Mouse (Mus musculus): ENCODE results near the gene Med31.
"Not testable (repeated sequence)": the region's sequence is repeated elsewhere in the genome, so short reads cannot be mapped to it uniquely, and the experiment has no call there.

Med31 gene

DNA sequence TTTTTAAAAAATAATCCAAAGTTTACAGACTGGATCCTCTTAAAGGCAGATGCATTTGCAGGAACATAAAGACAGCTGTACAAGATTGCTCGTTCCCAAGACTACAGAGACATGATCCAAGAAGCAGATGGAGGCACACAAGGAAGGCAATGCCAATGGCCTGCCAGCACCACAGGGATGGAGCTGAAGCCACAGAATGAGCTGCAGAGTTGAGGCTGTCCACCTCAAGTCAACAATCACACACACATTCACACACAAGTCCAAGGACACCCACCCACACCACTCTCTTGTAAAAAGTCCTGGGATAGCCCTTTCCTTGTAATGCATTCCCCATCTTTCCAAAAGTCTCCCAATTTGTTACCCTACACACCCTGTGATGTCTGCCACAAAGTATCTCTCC, 12.0 kb downstream of the Med31 start:
- DNase-seq (ENCODE audit: low read depth) = no peak

DNA sequence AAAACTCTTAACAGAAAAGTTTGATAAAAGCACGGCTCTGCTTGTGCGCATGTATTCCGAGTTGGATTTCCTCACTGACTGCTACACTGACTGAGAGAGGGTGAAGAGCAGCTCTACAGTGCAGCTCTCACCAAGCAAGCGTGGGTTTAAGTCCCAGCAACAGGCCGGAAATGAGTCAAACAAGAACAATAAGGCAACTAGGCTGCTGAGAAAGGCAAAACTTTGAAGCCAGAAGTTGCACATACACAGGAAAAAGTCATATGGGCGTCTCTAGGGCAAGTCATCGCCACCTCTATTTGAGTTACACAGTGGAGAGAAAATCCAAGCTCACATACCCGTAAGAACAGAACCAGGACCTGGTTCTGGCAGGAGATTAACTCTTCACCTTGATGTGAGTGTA, 18.9 kb downstream of the Med31 start:
- peak; percentile 73 for DNase-seq (ENCODE audit: low read depth)

DNA sequence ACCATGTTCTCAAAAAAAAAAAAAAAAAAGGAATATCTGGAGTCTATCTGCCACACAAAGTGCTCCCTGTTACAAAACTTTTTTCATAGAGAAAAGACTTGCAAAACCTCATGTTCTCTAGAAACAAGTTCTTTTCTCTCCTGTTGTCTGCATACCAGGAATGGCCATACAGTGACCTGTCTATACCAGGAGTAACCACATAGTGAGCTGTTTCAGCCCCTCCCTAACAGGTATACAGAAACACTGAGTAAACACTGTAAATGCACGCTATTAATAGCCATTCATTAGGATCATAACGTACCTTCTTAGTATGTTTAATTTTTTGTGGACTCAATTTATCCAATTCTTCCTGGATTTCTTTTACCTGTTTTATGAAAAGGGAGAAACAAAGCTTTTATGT, 21.1 kb downstream of the Med31 start:
- no peak for DNase-seq (ENCODE audit: low read depth)

DNA sequence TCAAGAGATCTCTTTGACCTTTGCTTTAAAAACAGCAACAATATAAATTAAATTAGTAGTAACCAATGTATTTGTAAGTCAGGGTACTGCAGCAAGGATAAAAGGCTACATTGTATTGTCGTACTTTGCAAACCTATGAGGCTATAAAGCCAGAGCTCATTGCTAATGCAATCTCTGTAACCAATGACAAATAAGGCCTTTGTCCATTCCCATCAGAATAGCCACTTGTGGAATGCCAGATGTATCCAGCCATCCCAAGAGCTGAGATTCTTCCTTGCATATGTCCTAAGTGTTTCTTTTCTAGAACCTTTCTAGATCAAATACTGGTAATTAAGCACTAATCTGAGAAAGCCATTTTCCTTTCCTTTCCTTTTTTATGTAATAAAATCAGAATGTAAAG, 24.5 kb downstream of the Med31 start:
- DNase-seq (ENCODE audit: low read depth) = no peak

DNA sequence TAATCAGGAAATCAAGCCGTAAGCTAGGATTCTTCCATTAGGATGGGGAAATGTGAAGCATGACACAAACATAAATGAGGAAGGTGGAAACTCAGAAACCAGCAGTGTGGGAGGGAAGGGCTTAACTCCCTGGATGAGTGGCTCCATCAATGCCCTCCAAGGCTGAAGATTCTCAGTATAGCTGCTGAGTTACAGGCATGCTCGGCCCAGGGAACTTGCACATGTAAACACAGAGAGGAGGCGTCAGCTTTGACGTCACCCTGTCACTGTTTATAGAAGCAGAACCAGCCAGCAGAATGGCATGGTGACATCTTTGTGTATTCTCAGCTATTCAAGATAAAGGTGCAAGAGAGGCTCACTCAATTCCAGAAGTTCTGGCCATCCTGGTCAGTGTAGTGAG, 31.1 kb downstream of the Med31 start:
- DNase-seq (ENCODE audit: low read depth) = no peak

DNA sequence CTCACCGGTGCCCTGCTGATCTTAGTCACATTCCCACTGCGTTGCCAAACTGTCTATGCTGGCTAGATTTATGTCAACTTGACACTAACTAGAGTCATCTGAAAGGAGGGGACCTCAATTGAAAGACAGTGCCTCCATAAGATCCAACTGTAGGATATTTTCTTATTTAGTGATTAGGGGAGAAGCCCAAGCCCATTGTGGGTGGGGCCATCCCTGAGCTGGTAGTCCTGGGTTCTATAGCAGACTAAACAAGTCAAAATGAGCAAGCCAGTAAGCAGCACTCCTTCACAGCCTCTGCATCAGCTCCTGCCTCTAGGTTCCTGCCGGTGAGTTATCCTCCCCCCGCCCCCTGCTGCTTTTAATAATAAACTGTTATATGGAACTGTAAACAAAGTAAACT, 34.3 kb downstream of the Med31 start:
- no peak for DNase-seq (ENCODE audit: low read depth)

DNA sequence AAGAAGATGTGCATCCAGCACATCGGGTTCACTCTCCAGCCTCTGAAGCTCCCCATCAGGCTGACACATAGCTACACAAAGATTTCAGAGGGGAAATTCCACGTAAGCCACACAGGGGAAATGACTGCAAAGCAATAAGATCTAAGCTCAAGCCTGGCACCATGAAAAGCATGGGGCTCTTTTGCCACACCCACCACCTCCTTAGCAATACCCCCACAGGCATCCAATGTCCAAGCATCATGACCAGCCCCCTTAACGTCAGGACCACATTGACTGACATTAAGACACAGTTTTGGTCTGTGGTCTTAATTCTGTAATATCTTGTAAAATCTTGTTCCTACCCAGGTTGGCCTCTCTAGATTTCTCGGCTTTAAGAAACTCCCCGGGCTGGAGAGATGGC, 34.8 kb downstream of the Med31 start:
- DNase-seq (ENCODE audit: low read depth) = no peak

DNA sequence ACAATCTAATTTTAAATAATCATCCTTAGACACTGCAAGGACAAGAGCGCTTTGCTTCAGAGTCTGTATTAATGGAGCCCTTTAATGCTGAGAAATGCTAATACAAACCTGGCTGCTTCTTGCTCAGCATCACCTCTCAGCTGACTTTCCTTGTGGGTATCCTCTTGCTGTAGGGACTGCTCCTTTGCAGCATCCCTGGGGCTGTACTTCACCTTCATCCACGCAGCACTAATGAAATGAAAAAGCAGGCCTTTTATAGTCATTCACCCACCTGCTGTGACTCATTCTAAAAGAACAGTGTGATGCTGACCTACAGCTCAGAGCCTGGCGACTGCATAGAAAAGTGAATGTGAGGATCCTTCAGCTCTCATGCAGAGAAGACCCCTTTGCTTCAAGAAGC, 38.8 kb downstream of the Med31 start:
- DNase-seq (ENCODE audit: low read depth) = no peak

DNA sequence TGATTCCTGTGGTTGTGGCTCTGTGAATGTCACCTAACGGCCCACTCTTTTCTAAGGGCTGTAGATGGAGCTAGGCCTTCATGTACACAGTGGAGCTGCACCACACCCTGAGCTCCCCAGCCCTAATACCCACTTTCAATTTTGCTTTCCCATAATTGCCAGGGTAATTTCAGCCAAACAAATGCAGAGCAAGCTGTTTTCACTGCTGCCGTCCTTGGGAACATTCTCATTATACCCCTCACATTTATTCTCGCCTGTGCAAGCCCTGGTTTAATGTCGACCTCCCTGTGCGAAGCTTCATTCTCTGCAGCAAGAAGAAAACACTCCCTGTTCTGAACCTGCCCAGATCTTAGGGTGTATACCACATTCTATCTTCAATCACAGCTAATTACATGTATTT, 39.4 kb downstream of the Med31 start:
- DNase-seq (ENCODE audit: low read depth) = no peak

DNA sequence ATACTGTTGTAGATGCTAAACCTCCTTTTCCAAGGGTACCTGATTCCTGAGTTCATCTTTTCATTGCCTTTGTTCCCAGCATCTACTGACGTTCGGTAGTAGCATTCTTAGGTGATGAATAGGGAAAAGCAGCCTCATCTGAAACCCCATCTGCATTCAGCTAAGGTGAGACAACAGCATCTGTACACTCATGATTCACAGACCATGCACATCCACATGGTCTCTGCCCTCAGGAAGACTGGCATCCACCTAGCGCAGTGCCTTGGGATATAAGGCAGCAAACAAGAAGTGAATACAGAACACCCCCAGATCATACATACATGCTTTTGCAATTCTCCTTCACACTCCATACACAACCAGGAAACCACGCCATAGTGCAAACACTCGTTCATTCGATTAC, 40.7 kb downstream of the Med31 start:
- no peak for DNase-seq (ENCODE audit: low read depth)

DNA sequence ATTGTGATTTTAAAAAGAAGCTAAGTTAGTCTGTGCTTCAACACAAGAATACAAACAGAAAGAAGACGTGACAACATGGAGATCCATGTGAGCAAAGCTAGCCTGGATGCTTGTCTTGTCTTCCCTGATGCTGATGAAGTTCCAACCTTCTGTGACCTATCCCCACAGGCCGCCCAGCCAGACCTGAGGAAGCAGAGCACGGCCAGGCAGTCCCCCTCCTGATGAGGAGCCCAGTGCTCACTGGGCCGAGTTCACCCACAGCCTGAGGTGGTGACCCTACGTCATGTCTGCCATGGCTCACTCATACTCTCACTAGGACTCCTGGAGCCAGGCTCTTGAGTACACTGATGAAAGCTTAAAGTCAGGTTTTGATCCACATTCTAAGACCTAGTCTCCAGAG, 41.9 kb downstream of the Med31 start:
- DNase-seq (ENCODE audit: low read depth) = no peak

DNA sequence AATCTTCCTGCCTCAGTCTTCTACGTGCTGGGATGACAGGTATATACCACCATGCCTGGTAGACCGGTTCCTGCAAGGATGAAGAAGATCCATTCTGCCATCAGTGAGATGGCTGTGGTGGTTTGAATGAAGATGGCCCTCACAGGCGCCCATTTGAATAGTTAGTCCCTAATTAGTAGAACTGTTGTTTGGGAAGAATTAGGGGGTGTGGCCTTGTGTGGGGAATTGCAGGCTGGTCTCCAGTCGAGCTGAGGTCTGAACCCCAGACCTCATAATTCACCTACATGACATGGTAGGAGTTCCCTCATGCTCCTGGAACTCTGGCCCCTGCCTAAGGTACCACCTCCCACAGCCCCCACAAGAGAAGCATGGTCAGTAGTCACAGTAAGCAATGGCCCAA, 43.5 kb downstream of the Med31 start:
- DNase-seq (ENCODE audit: low read depth) = not testable (repeated sequence)

DNA sequence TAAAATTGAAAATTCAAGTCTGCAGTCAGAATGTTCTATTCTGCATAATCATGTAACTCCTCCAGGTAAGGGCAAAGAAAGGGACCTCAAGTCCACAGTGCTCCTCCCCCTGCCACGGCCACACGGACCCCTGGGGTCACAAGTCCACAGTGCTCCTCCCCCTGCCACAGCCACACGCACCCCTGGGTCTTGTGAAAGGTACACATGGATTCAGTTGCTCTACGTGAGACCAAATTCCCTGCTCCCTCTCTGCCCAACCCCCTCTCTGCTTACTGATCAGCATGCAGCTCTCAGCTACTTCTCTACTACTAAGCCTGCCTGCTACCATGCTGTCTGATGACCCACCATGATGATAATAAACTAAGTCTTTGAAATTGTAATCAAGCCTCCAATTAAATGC, 45.5 kb downstream of the Med31 start:
- no peak for DNase-seq (ENCODE audit: low read depth)

DNA sequence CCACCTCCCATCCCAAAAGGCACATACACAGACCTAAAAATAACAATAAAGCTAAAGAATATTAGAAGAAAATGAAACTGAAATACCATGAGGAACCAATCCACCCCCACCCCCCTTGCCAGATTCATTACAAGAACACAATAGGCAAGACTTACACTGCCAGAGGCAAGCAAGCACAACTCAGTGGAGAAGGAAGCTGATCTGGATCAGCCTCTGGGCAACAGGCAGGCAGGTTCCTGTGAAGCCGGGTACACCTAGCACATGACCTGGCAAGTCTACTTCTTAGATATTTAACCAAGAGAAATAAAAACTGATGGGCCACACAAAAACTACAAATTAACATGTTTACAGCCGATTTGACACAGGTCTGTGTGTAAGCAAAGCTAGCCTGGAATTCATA, 52.2 kb downstream of the Med31 start:
- DNase-seq (ENCODE audit: low read depth) = no peak

All from 416B (cell line).